Mouse (Mus musculus) myocyte (in vitro differentiated cells): ENCODE measurements around the gene AI837181. TPM values are rescaled to one million over a fixed set of nuclear protein-coding genes. Genes with fewer than 3 reads are reported as not detected.
A peak's percentile ranks its signal among the peaks of the same experiment; 100 is the strongest.

ENCODE experiments used
- H3K27me3 ChIP-seq: one replicate; pipeline ENCODE4 v1.6.1; 2011; ENCODE audit not compliant: control insufficient read depth, insufficient read depth, insufficient read length
- H3K36me3 ChIP-seq: one replicate; pipeline ENCODE4 v1.6.1; 2011; ENCODE audit not compliant: control insufficient read depth, insufficient read depth
- H3K4me2 ChIP-seq: one replicate; pipeline ENCODE4 v1.6.1; 2011; ENCODE audit warnings: low read depth, control low read depth
- H3K4me3 ChIP-seq: one replicate; pipeline ENCODE4 v1.5.1; 2011; ENCODE audit warnings: mild to moderate bottlenecking, control low read depth, moderate library complexity
- H3K79me2 ChIP-seq: one replicate; pipeline ENCODE4 v1.6.1; 2011; ENCODE audit not compliant: control insufficient read depth, insufficient read depth
- H3ac ChIP-seq: one replicate; pipeline ENCODE4 v1.6.1; 2011; ENCODE audit not compliant: control insufficient read depth, insufficient read length
- CEBPB ChIP-seq: IDR thresholded peaks from 2 replicates; pipeline ENCODE4 v1.6.1; 2011; ENCODE audit warnings: mild to moderate bottlenecking, moderate library complexity; ENCODE audit not compliant: poor library complexity, insufficient read depth, severe bottlenecking
- E2F4 ChIP-seq: IDR thresholded peaks from one replicate; pipeline ENCODE4 v1.6.1; 2011; ENCODE audit warnings: mild to moderate bottlenecking, control low read depth, moderate library complexity; ENCODE audit not compliant: insufficient read depth
- MAX ChIP-seq: IDR thresholded peaks from one replicate; pipeline ENCODE4 v1.6.1; 2011; ENCODE audit warnings: low read depth, mild to moderate bottlenecking, control low read depth
- MYOD1 ChIP-seq, 3 experiments: IDR thresholded peaks; one replicate each; pipeline ENCODE4 v1.6.1; 2011; ENCODE audit warnings: control low read depth in 2 of 3, low read depth in 2 of 3, mild to moderate bottlenecking in 2 of 3, moderate library complexity in 1 of 3; ENCODE audit not compliant: insufficient read length in 2 of 3, control insufficient read depth in 1 of 3
- MYOG ChIP-seq, 3 experiments: IDR thresholded peaks; one replicate each; pipeline ENCODE4 v1.6.1; 2011; ENCODE audit warnings: control low read depth in 2 of 3, low read depth in 2 of 3, mild to moderate bottlenecking in 2 of 3; ENCODE audit not compliant: insufficient read length in 2 of 3, control insufficient read depth in 1 of 3, insufficient read depth in 1 of 3
- POLR2A ChIP-seq: IDR thresholded peaks from one replicate; pipeline ENCODE4 v1.6.1; 2011; ENCODE audit warnings: low read depth, mild to moderate bottlenecking, control low read depth, moderate library complexity; ENCODE audit not compliant: insufficient read length
- POLR2AphosphoS2 ChIP-seq: IDR thresholded peaks from one replicate; pipeline ENCODE4 v1.6.1; 2011; ENCODE audit warnings: low read depth, control low read depth; ENCODE audit not compliant: insufficient read length
- REST ChIP-seq: IDR thresholded peaks from one replicate; pipeline ENCODE4 v1.6.1; 2011; ENCODE audit warnings: mild to moderate bottlenecking, control low read depth, moderate library complexity; ENCODE audit not compliant: insufficient read depth, insufficient read length
- SRF ChIP-seq: IDR thresholded peaks from one replicate; pipeline ENCODE4 v1.6.1; 2011; ENCODE audit warnings: low read depth; ENCODE audit not compliant: control insufficient read depth, insufficient read length
- TCF12 ChIP-seq: IDR thresholded peaks from one replicate; pipeline ENCODE4 v1.6.1; 2011; ENCODE audit warnings: mild to moderate bottlenecking, control low read depth; ENCODE audit not compliant: poor library complexity, insufficient read depth, severe bottlenecking
- TCF3 ChIP-seq: IDR thresholded peaks from one replicate; pipeline ENCODE4 v1.6.1; 2011; ENCODE audit warnings: low read depth, control low read depth; ENCODE audit not compliant: insufficient read length
- USF1 ChIP-seq: IDR thresholded peaks from one replicate; pipeline ENCODE4 v1.6.1; 2011; ENCODE audit warnings: low read depth, mild to moderate bottlenecking, control low read depth, moderate library complexity
- polyA plus RNA-seq: library from polyadenylated mRNA; unstranded; fragments of >200 nt; fragmentation: generic; extraction: Trizol; gene quantifications from one replicate; pipeline ENCODE4 v1.2.1, GENCODE M21; 2012; ENCODE audit warnings: missing spikeins

Gene AI837181
- polyA plus RNA-seq, 1 experiment, result 69.9 TPM

- Histone ChIP-seq H3ac (no peak overlapping the region), H3K79me2 (peaks cover 19% of the 10 kb centered on the region), H3K4me3 (no peak overlapping the region), H3K36me3 (peaks cover 1% of the 10 kb centered on the region), H3K4me2 (no peak overlapping the region), H3K27me3 (no peaks in the 10 kb centered on the region)
- TF ChIP-seq TCF3 (no peak), E2F4 (no peak), POLR2A (no peak), MYOD1 (IDR thresholded peaks at IDR 0.05; ENCODE audit: control insufficient read depth in 1 of 3, insufficient read length in 2 of 3, low read depth in 2 of 3) (no peak), CEBPB (no peak), USF1 (no peak), SRF (no peak), POLR2AphosphoS2 (no peak), MAX (no peak), TCF12 (no peak), REST (no peak), MYOG (IDR thresholded peaks at IDR 0.05; ENCODE audit: control insufficient read depth in 1 of 3, insufficient read depth in 1 of 3, insufficient read length in 2 of 3, low read depth in 2 of 3) (no peak)
These were observed 46.9 kb downstream of the AI837181 start for GRCm38 (mm10) chr19:5471846-5472245.

DNA sequence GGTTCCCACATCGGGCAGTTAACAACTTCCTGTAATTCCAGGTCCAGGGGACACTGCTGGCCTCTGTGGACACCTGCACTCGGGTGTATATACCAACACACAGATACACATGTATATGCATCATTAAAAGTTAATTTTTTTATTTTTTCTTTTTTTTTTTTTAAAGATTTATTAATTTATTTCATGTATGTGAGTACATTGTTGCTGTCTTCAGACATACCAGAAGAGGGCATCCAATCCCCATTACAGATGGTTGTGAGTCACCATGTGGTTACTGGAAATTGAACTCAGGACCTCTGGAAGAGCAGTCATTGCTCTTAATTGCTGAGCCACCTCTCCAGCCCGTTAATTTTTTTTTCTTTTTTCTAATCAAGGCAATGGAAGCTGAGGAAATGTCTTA lies 47.9 kb downstream of the AI837181 start:
- no peak overlapping the region for H3ac ChIP-seq
- H3K4me3 ChIP-seq, result peak overlapping the region; percentile 62
- TF ChIP-seq POLR2AphosphoS2, result no peak
- TF ChIP-seq MYOG (IDR thresholded peaks at IDR 0.05; ENCODE audit: control insufficient read depth in 1 of 3, insufficient read depth in 1 of 3, insufficient read length in 2 of 3, low read depth in 2 of 3), result no peak
- TF ChIP-seq CEBPB, result no peak
- no peak for TF ChIP-seq SRF
- TF ChIP-seq E2F4, result no peak
- TF ChIP-seq REST, result no peak
- no peak for TF ChIP-seq MYOD1 (IDR thresholded peaks at IDR 0.05; ENCODE audit: control insufficient read depth in 1 of 3, insufficient read length in 2 of 3, low read depth in 2 of 3)
- TF ChIP-seq POLR2A, result no peak
- no peak for TF ChIP-seq MAX
- no peak for TF ChIP-seq TCF3
- TF ChIP-seq TCF12, result no peak
- peaks cover 19% of the 10 kb centered on the region for H3K79me2 ChIP-seq
- H3K4me2 ChIP-seq, result peak overlapping the region; percentile 95
- H3K36me3 ChIP-seq, result no peaks in the 10 kb centered on the region
- H3K27me3 ChIP-seq, result no peaks in the 10 kb centered on the region

DNA sequence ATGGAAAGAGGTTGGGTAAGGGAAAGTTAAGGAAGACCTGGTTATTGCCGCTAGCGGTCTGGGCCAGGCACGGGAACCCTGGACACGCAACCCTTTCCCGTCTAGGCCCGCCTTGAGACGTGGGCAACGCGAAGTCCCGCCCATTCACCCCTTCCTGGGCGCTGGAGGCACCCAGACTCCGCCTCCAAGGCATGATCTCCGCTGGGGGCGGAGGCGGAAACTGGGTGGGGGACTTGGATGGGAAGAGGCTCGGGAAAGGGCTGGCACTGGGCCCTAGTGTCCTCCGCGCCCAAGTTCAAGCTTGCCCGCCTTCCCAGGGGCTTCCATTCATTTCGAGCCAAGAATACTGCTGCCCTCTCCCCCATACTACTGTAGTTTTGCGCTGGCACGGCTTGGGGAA lies 48.8 kb downstream of the AI837181 start, which contains the start of gene Efemp2:
Gene Efemp2 (plus strand): TSS at position 235 of the 400 bp plus-strand sequence.
- H3K36me3 ChIP-seq, result peaks cover 5% of the 10 kb centered on the region
- H3K79me2 ChIP-seq, result peaks cover 19% of the 10 kb centered on the region
- peak within 1 kb of the TSS; percentile 95 for H3K4me2 ChIP-seq
- TF ChIP-seq SRF, result no peak
- no peak for TF ChIP-seq MAX
- no peak for TF ChIP-seq TCF12
- peak; percentile 90 for TF ChIP-seq POLR2AphosphoS2
- TF ChIP-seq MYOD1 (IDR thresholded peaks at IDR 0.05; ENCODE audit: control insufficient read depth in 1 of 3, insufficient read length in 2 of 3, low read depth in 2 of 3), result no peak
- TF ChIP-seq MYOG (IDR thresholded peaks at IDR 0.05; ENCODE audit: control insufficient read depth in 1 of 3, insufficient read depth in 1 of 3, insufficient read length in 2 of 3, low read depth in 2 of 3), result peak in 1 of 3 experiments; percentile 20
- no peak for TF ChIP-seq TCF3
- TF ChIP-seq POLR2A, result peak; percentile 78
- H3ac ChIP-seq, result peak within 1 kb of the TSS; percentile 75
- no peaks in the 10 kb centered on the region for H3K27me3 ChIP-seq
- peak within 1 kb of the TSS; percentile 62 for H3K4me3 ChIP-seq

DNA sequence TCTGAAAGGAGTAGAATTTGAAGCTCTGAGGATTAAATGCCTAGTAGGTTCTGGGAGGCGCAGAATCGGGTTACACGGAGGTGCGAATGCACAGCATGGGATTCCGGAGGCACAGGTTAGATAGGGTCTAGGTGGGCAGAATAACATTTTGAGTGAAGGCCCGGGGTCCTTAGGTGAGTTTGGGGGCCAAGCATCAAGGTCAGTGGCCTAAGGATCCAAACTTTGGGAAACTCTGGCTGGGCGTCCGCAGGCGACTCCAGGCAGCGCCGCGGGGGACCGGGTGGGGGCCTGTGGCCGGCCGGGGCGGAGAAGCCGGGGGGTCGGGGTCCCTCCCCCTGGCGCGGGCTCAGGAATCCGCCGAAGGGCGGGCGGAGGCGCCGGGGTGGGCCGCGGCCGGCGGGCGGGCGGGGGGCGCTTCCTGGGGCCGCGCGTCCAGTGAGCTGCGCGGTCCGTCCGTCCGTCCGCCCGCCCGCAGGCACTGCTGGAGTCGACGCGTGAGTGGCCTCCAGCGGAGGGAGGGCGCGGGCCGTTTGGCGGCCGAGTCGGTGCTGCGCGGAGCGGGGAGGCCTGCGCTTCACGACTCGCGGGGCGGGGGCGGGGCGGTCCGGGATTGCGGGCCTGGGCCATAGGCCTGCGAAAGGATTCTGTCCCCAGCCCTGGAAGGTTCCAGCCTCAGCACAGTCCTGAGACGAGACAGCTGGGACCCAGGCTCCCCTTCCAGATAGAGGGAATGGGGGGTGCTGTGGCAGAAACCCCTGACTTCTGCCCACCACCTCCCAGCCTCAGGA lies 49.5 kb downstream of the AI837181 start:
- H3K4me2 ChIP-seq, result peak overlapping the region; percentile 95
- H3K79me2 ChIP-seq, result peaks cover 19% of the 10 kb centered on the region
- H3K4me3 ChIP-seq, result peak overlapping the region; percentile 62
- H3K27me3 ChIP-seq, result no peaks in the 10 kb centered on the region
- peaks cover 5% of the 10 kb centered on the region for H3K36me3 ChIP-seq
- H3ac ChIP-seq, result peak overlapping the region; percentile 75
- TF ChIP-seq TCF3 (no peak), MYOG (IDR thresholded peaks at IDR 0.05; ENCODE audit: control insufficient read depth in 1 of 3, insufficient read depth in 1 of 3, insufficient read length in 2 of 3, low read depth in 2 of 3) (peak in 1 of 3 experiments; percentile 12), POLR2A (peak; percentile 73), CEBPB (no peak), POLR2AphosphoS2 (peak; percentile 51), MYOD1 (IDR thresholded peaks at IDR 0.05; ENCODE audit: control insufficient read depth in 1 of 3, insufficient read length in 2 of 3, low read depth in 2 of 3) (no peak), SRF (no peak)
